Mouse (Mus musculus) stomach, embryonic 16.5 days (tissue): ENCODE measurements around the gene Rasa3. TPM values are rescaled to one million over a fixed set of nuclear protein-coding genes. Genes with fewer than 3 reads are reported as not detected.

Experiments
- ATAC-seq: fragments of 200-750 bp; cut with Nextera tagmentation; 2 replicates; pipeline ENCODE4 v1.8.0; 2017; ENCODE audit warnings: moderate number of reproducible peaks, moderate TSS enrichment; ENCODE audit not compliant: insufficient read depth, low FRiP score
- H3K27ac ChIP-seq: fragments of 300-500 bp; sonication (generic); 2 replicates; pipeline ENCODE4 v1.5.1; 2014; ENCODE audit warnings: low read length
- H3K27me3 ChIP-seq: fragments of 300-500 bp; sonication (generic); 2 replicates; pipeline ENCODE4 v1.6.1; 2014; ENCODE audit warnings: low read length, control low read depth, mixed read lengths; ENCODE audit not compliant: control insufficient read depth, insufficient read depth
- H3K36me3 ChIP-seq: fragments of 300-500 bp; sonication (generic); 2 replicates; pipeline ENCODE4 v1.6.1; 2014; ENCODE audit warnings: low read length; ENCODE audit not compliant: control insufficient read depth, insufficient read depth
- H3K4me1 ChIP-seq: fragments of 300-500 bp; sonication (generic); 2 replicates; pipeline ENCODE4 v1.6.1; 2014; ENCODE audit warnings: low read length, control low read depth, mixed read lengths; ENCODE audit not compliant: control insufficient read depth, insufficient read depth
- H3K4me2 ChIP-seq: fragments of 300-500 bp; sonication (generic); 2 replicates; pipeline ENCODE4 v1.6.1; 2014; ENCODE audit warnings: low read depth, low read length, mixed read lengths
- H3K4me3 ChIP-seq: fragments of 300-500 bp; sonication (generic); replicated peaks from 2 replicates; pipeline ENCODE4 v1.5.1; 2014; ENCODE audit warnings: mild to moderate bottlenecking, low read length
- H3K9ac ChIP-seq: fragments of 300-500 bp; sonication (generic); 2 replicates; pipeline ENCODE4 v1.6.1; 2014; ENCODE audit warnings: low read length
- H3K9me3 ChIP-seq: fragments of 300-500 bp; sonication (generic); replicated peaks from 2 replicates; pipeline ENCODE4 v1.6.1; 2016; ENCODE audit warnings: low read length, control low read depth; ENCODE audit not compliant: control insufficient read depth
- WGBS: fragments of 180-500 bp; shearing (Covaris S2); extraction: QIAGEN DNeasy Blood & Tissue Kit; methylation state at CpG from one replicate; pipeline ENCODE4 v1.1.7; 2014; 5-methylcytosine and 5-hydroxymethylcytosine counted together
- polyA plus RNA-seq: library from polyadenylated mRNA; unstranded; fragments of >200 nt; fragmentation: Nextera tagmentation; extraction: Ambion mirVana; gene quantifications from 2 replicates; pipeline ENCODE4 v1.2.1, GENCODE M21; 2015

Gene Rasa3
- 30.9 and 35.5 TPM in 2 replicates for polyA plus RNA-seq

DNA sequence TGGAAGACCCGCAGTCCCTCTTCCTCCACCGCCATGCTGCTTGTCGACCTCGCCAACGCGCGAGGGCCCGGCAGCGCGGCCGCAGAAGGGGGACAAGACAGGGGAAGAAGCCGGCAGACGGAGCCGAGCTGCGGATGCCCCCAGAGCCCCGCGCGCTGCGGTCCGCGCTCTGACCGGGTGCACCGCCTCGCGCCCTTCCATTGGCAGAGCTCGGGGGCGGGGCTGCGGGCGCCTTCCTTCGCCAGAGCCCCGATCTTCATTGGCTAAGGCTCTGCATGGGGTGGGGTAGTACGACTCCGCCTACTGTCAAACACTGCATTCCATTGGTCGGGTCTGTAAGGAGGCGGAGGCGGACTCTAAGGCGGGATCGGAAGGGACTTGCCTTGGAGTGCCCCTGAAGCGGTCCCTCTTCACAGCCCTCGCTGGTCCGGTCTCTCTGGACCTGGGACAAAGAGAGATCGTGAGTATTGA is at the start of gene Rasa3:
Gene Rasa3 (minus strand): TSS at position 191 of the 471 bp plus-strand sequence.
- peak within 1 kb of the TSS; percentile 85 for H3K4me2 ChIP-seq
- H3K4me1 ChIP-seq, result peaks cover 15% of the 10 kb centered on the region; the same call in 1 of the 2 replicates
- peak; percentile 98 for ATAC-seq
- peak within 1 kb of the TSS; percentile 84 for H3K4me3 ChIP-seq
- no peaks in the 10 kb centered on the region for H3K27me3 ChIP-seq
- under 1% methylated on average over 42 of the region's 42 CpGs for WGBS
- peak within 1 kb of the TSS; percentile 86 for H3K27ac ChIP-seq
- H3K9ac ChIP-seq, result peak within 1 kb of the TSS; percentile 80
- H3K9me3 ChIP-seq, result no peaks in the 10 kb centered on the region
- no peaks in the 10 kb centered on the region for H3K36me3 ChIP-seq

DNA sequence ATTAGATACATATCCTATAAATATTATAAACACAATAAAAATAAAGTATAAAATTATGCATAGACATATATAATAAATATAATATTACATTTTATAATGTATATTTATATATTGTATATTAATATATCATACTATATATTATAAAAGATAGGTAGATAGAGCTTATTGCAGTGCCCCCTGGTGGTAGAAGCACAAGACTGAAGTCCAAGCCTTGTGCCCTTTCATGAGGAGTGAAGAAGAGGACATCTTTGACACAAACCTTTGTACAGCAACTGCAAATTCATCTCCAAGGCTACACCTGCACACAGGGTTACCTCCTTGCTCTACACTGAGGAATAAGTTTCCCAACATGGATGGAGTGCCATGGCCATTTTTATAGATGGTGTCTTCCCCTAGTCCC is 48.3 kb upstream of the Rasa3 start:
- no peak for ATAC-seq
- no peaks in the 10 kb centered on the region for H3K9me3 ChIP-seq
- H3K27ac ChIP-seq, result no peak overlapping the region
- H3K36me3 ChIP-seq, result no peaks in the 10 kb centered on the region
- no peak overlapping the region for H3K9ac ChIP-seq
- no peaks in the 10 kb centered on the region for H3K4me1 ChIP-seq
- no peaks in the 10 kb centered on the region for H3K27me3 ChIP-seq
- no peak overlapping the region for H3K4me3 ChIP-seq
- no peak overlapping the region for H3K4me2 ChIP-seq

DNA sequence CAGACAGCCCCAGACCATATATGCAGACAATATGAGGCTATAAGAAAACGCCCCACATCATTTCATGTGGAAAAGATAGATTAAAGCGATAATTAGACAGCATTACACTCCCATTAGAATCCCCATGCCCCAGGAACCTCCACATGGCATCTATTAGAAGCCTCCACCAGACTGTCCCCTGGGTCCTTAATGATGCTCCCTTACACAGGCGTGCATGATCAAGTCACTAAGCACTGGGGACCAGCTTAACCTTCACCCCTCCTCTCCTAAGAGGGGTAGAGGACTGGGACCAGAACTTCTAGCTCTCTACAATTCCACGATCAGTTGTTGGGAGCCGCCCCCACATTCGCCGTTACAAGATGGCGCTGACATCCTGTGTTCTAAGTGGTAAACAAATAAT is 41.6 kb upstream of the Rasa3 start:
- no peaks in the 10 kb centered on the region for H3K9me3 ChIP-seq
- H3K4me2 ChIP-seq, result no peak overlapping the region
- 91% methylated on average over 8 of the region's 8 CpGs for WGBS
- H3K27ac ChIP-seq, result no peak overlapping the region
- H3K9ac ChIP-seq, result no peak overlapping the region
- ATAC-seq, result no peak
- no peaks in the 10 kb centered on the region for H3K27me3 ChIP-seq
- no peaks in the 10 kb centered on the region for H3K36me3 ChIP-seq
- no peaks in the 10 kb centered on the region for H3K4me1 ChIP-seq
- no peak overlapping the region for H3K4me3 ChIP-seq

DNA sequence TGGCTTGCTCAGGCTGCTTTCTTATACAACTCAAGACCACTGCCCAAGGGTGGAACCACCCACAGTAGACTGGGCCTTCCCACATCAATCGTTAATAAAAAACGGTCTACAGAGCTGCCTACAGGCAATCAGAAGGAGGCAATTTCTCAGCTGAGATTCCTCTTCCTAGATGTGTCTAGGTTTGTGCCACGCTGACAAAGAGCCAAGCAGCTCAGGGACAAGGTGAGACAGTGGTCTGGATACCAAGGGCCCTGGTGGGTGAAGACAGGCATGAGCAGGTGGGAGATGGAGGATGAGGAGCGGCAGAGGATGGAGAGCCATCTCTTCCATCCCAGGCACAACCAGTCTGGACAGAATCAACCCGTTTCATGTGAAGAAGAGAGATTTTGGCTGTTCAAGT is 31.1 kb upstream of the Rasa3 start:
- WGBS, result 93% methylated on average over 5 of the region's 5 CpGs
- no peak for ATAC-seq
- no peak overlapping the region for H3K4me2 ChIP-seq
- H3K27ac ChIP-seq, result no peak overlapping the region
- H3K27me3 ChIP-seq, result no peaks in the 10 kb centered on the region
- H3K36me3 ChIP-seq, result no peaks in the 10 kb centered on the region
- H3K9me3 ChIP-seq, result no peaks in the 10 kb centered on the region
- H3K9ac ChIP-seq, result no peak overlapping the region
- no peak overlapping the region for H3K4me3 ChIP-seq
- H3K4me1 ChIP-seq, result no peaks in the 10 kb centered on the region

DNA sequence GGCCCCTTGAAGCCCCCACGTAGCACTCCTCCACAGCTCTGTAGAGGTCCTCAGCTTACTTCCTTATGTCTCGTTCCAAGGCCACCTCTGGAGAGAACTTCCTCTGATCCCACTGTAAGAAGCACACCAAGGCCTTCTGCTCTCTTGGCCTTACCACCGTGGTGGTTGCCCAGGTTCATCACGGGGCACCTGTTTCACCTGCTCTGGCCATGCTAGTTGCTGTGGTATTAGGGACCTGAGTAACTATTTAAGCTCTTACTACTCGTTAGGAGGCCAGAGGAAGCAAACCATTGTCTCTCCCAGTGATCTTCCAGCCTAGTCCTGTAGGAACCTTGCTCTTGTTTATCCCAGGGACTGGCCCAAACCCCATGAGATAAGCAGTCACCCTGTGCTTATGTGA is 29.5 kb upstream of the Rasa3 start:
- no peak overlapping the region for H3K27ac ChIP-seq
- H3K9me3 ChIP-seq, result no peaks in the 10 kb centered on the region
- ATAC-seq, result no peak
- peaks cover 9% of the 10 kb centered on the region for H3K4me1 ChIP-seq
- H3K36me3 ChIP-seq, result no peaks in the 10 kb centered on the region
- 84% methylated on average over 5 of the region's 5 CpGs for WGBS
- H3K4me3 ChIP-seq, result no peak overlapping the region
- no peaks in the 10 kb centered on the region for H3K27me3 ChIP-seq
- H3K4me2 ChIP-seq, result no peak overlapping the region
- no peak overlapping the region for H3K9ac ChIP-seq

DNA sequence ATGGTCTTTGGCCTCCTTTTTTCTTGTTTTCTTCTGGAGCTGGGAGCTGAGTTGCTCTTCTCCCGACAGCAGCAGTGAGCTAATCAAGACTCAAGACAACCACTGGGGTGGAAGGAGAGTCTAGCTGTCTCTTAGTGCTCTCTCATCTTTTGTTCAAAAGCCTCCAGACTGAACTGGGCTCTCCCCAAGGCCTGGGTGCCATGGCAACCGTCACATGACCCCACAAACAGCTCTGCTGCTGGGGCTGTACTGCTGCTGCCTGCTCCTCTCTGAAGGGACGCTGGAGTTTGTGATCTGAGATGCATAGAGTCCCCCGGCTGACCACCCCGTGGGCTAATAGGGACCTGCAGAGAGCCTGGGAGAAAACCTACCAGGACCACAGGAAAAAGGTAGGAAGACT is 28.3 kb upstream of the Rasa3 start, which contains the start of gene Cfap97d2:
Gene Cfap97d2 (plus strand): TSS at position 222 of the 400 bp plus-strand sequence.
- peak; percentile 62; the same call in 1 of the 2 replicates for ATAC-seq
- Histone ChIP-seq H3K27ac (no peak within 1 kb of the TSS), H3K9ac (no peak within 1 kb of the TSS), H3K4me3 (no peak within 1 kb of the TSS), H3K4me2 (no peak within 1 kb of the TSS), H3K9me3 (no peaks in the 10 kb centered on the region), H3K4me1 (peaks cover 9% of the 10 kb centered on the region), H3K27me3 (no peaks in the 10 kb centered on the region), H3K36me3 (no peaks in the 10 kb centered on the region)
- 17% methylated on average over 5 of the region's 5 CpGs for WGBS

DNA sequence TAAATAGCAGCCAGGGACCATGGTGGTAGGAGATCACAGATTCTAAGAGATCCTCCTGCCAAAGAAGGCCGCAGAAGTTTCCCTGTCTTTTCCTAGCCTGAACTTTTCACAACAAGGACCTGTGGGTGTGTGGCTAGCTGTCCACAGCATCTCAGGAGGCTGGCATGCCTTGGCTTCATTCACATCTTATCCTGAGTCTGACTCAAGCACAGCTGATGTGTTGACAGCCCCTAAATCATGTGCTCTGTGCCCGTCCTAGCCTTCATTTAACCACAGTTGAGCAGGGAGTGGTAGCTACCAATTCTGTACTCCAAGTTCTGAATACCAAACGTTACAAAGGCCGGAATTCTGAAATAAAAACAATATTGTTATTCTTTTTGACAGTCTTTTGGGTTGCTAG is 26.9 kb upstream of the Rasa3 start:
- Histone ChIP-seq H3K4me2 (no peak overlapping the region), H3K4me1 (peaks cover 9% of the 10 kb centered on the region), H3K9ac (no peak overlapping the region), H3K36me3 (no peaks in the 10 kb centered on the region), H3K4me3 (no peak overlapping the region), H3K27ac (no peak overlapping the region), H3K27me3 (no peaks in the 10 kb centered on the region), H3K9me3 (no peaks in the 10 kb centered on the region)
- 84% methylated on average over 4 of the region's 4 CpGs for WGBS
- ATAC-seq, result no peak

DNA sequence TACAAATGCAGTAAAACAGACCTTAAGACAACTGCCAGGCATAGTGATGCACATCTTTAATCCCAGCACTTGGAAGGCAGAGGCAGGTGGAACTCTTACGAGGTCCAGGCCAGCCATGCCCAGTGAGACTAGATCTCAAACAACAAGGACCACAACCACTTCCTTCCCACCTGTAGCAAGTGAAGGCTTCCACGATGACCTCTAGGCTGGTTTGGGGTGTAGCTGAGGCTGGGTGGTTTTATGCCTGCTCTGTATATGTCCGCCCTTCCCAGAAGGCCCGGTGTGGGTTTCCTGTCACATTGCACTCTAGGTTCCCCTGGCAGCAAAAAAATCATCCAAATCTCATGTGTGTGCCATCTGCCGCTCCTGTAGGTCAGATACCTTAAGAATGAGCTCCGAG is 26.4 kb upstream of the Rasa3 start:
- H3K4me2 ChIP-seq, result no peak overlapping the region
- no peaks in the 10 kb centered on the region for H3K9me3 ChIP-seq
- H3K27me3 ChIP-seq, result no peaks in the 10 kb centered on the region
- no peak overlapping the region for H3K27ac ChIP-seq
- H3K36me3 ChIP-seq, result no peaks in the 10 kb centered on the region
- H3K4me3 ChIP-seq, result no peak overlapping the region
- H3K9ac ChIP-seq, result no peak overlapping the region
- peaks cover 9% of the 10 kb centered on the region for H3K4me1 ChIP-seq
- ATAC-seq, result no peak
- 92% methylated on average over 6 of the region's 6 CpGs for WGBS

DNA sequence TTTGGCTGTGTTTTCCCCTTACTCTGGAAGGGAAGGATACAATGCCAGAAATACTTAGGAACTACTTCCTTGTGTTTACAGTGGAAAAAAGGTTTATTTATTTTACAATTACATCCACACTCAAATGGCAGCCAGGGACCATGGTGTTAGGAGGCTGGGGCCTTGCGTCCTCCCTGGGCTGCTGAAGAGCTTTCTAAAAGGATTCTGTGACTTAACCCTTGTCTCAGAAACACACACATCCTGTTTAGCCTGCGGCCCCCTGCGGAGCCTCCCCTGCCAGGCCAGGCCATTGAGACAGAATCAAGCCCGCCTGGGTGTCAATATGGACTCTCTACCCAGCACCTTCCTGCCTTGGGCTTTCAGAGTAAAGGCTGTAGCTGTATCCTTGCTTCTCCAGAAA is 25.4 kb upstream of the Rasa3 start:
- no peaks in the 10 kb centered on the region for H3K36me3 ChIP-seq
- no peaks in the 10 kb centered on the region for H3K9me3 ChIP-seq
- peaks cover 9% of the 10 kb centered on the region for H3K4me1 ChIP-seq
- no peak overlapping the region for H3K4me2 ChIP-seq
- WGBS, result 51% methylated on average over 4 of the region's 4 CpGs
- no peak overlapping the region for H3K9ac ChIP-seq
- H3K27ac ChIP-seq, result 0 out of 2 replicates have a peak overlapping the region, but pooled peaks have one; percentile 48
- H3K27me3 ChIP-seq, result no peaks in the 10 kb centered on the region
- no peak for ATAC-seq
- H3K4me3 ChIP-seq, result no peak overlapping the region
